Mouse (Mus musculus) bone marrow, adult 2 months (tissue): ENCODE measurements at regions not wholly inside any gene's neighbourhood (a gene's known extent, or its start where the extent isn't known, plus 50 kb on each side); places are given as distances from the start of the nearest gene placed in this dataset.

Experiments used
- CTCF ChIP-seq: fragments of 200-500 bp; IDR thresholded peaks from 2 replicates; pipeline ENCODE4 v1.5.1; 2011; ENCODE audit warnings: low read length, control low read depth; ENCODE audit not compliant: control insufficient read depth, insufficient read depth
- POLR2A ChIP-seq: fragments of 200-500 bp; IDR thresholded peaks from 2 replicates; pipeline ENCODE4 v1.6.1; 2011; ENCODE audit warnings: low read depth, mild to moderate bottlenecking, control low read depth, low read length, borderline replicate concordance; ENCODE audit not compliant: control insufficient read depth

GRCm38 (mm10) chr9:101498721-101499120, 247.1 kb upstream of the Ppp2r3a start:
- TF ChIP-seq CTCF = no peak
- TF ChIP-seq POLR2A = no peak
